Mouse (Mus musculus): Measurements from ENCODE around the gene Timm29.

GRCm38 (mm10) chr9:21559151-21559550, 33.4 kb upstream of the Timm29 start:
- TF ChIP-seq CTCF (IDR thresholded peaks at IDR 0.05; ENCODE audit: low read depth, low read length) (no peak), POLR2A (IDR thresholded peaks at IDR 0.05; ENCODE audit: extremely low read depth, insufficient read depth, low read length) (no peak)
